Mouse (Mus musculus) ovary, adult 18-20 months (tissue): ENCODE measurements around the gene Olfr888.

Experiments used
- DNase-seq: peaks from one replicate; pipeline ENCODE4 v3.0.0; 2022; ENCODE audit warnings: low spot score, mixed read lengths

The Olfr888 gene

DNA sequence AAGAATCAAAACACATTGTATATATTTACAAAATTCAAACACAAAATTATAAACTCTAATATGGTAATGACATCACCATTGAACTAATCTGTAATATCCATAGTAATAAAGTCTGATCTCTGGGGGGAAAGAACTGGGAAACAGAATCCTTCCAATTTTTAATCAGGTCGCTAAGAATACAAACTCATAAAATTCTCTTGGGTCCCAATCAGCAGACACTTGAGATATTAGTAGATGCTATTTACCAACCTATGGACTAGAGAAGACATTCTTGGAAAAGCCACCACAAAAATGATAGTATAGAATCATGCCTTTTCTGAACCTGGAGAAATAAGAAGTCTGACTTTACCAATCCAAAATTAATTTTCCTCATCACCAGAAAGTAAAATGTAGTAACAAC, at the start of gene Olfr888:
Gene Olfr888, plus strand, starts transcription at position 301 of the 400 bp plus-strand sequence.
- no peak for DNase-seq

DNA sequence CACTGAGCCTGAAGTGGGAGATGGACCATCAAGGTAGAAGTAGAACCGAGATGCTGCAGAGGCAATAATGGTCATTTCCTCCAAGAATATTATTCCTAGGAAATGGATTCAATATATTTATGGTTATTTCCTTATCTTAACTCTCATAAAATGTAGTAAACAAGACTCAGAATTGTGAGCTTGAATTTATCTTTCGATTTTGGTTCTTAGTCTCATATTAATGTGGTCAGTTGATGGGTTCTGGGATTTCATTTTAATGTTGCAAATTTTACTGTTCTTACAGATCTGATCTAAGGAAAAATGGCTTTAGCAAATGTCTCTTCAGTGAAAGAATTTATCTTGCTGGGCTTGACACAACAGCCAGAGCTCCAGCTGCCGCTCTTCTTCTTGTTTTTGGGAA, 46.9 kb upstream of the Olfr888 start, which contains the start of gene Olfr885:
Gene Olfr885, plus strand, starts transcription at position 301 of the 400 bp plus-strand sequence.
- no peak for DNase-seq

DNA sequence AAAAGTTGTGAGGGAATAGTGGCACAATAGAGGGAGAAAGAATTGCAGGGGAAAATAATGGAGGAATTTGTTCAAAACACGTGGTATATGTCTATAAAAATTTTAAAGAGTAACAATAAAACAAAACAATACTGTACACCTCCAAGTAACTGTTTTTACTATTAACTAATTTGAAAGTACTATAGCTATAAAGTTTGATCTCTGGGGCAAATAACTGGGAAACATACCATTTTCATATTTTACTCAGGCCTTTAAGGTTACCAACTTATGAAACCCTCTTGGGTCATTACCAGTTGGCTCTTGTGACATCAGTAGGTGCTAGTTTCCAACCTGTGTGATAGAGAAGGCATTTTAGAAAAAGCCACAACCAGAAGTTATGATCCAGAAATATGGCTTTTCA, 24.2 kb upstream of the Olfr888 start, which contains the start of gene Olfr887:
Gene Olfr887, plus strand, starts transcription at position 301 of the 400 bp plus-strand sequence.
- no peak for DNase-seq

DNA sequence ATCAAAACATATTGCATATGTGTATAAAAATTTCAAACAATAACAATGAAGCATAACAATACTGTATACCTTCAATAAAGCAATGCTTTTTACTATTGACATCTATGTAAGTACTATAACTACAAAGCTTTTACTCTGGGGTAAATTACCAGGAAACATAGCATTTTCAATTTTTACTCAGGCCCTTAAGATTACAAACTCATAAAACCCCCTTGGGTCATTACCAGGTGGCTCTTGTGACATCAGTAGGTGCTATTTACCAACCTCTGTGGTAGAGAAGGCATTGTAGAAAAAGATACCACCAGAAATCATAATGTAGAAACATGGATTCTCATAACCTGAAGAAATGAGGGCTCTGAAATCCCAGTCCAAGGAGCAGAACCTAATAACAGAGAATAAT, 7.0 kb downstream of the Olfr888 start, which contains the start of gene Olfr889:
Gene Olfr889, plus strand, starts transcription at position 301 of the 400 bp plus-strand sequence.
- no peak for DNase-seq

DNA sequence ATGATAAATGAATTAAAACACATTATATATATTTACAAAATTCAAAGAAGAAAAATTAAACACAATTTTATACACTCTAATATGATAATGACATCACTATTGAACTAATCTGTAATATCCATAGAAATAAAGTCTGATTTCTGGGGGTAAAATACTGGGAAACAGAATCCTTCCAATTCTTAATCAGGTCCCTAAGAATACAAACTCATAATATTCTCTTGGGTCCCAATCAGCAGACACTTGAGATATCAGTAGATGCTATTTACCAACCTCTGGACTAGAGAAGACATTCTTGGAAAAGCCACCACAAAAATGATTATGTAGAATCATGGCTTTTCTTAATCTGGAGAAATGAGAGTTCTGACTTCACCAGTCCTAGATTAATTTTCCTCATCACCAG, 34.3 kb downstream of the Olfr888 start, which contains the start of gene Olfr890:
Gene Olfr890, plus strand, starts transcription at position 301 of the 400 bp plus-strand sequence.
- DNase-seq: no peak
